8 mouse cellular contexts compared by ENCODE assay signal in genomic region chr9:66124111-66124531, GRCm38 (mm10). TPM values are rescaled to one million over a fixed set of nuclear protein-coding genes. Genes with fewer than 3 reads are reported as not detected.
DNase-seq lines count a peak whose midpoint lies in the region; ATAC-seq and TF ChIP-seq lines count a peak whose summit lies in the region.

No protein-coding gene starts in this region.

- H3K4me2 ChIP-seq in heart, postnatal 0 days (ENCODE audit: low read depth, low read length): peak overlapping the region; percentile 89
- H3K4me2 ChIP-seq in liver, embryonic 11.5 days: peak overlapping the region; percentile 95

- WGBS in heart, postnatal 0 days: under 1% methylated on average over 12 of the region's 12 CpGs
- under 1% methylated on average over 12 of the region's 12 CpGs for WGBS in liver, embryonic 11.5 days

- no peak for DNase-seq in frontal cortex, postnatal 36 days (ENCODE audit: low spot score in 2 of 2)
- peak; percentile 66 for DNase-seq in 3T3-L1 (ENCODE audit: low read depth, low spot score)
- DNase-seq in c-Kit-negative CD71-positive TER-119-positive erythroid progenitor cells, embryonic 14.5 days (ENCODE audit: low read depth, low spot score): peak; percentile 56
- no peak for DNase-seq in heart, postnatal 0 days (ENCODE audit: low spot score)
- DNase-seq in liver, embryonic 11.5 days (ENCODE audit: low spot score): no peak
- DNase-seq in ovary, postnatal 10 days (ENCODE audit: low spot score): peak; percentile 7
- no peak for DNase-seq in left cerebral cortex, adult 11 months (ENCODE audit: low spot score)

- TF ChIP-seq EP300 in heart, postnatal 0 days (IDR thresholded peaks at IDR 0.05; ENCODE audit: low read depth): no peak

- no peaks in the 10 kb centered on the region for H3K36me3 ChIP-seq in heart, postnatal 0 days (replicated peaks; ENCODE audit: control insufficient read depth, insufficient read depth, low read length)
- no peaks in the 10 kb centered on the region; the same call in 1 of the 2 replicates for H3K36me3 ChIP-seq in liver, embryonic 11.5 days (ENCODE audit: control insufficient read depth, insufficient read depth, low read length)

- no peaks in the 10 kb centered on the region for H3K27me3 ChIP-seq in heart, postnatal 0 days (ENCODE audit: control insufficient read depth, insufficient read depth, low read length)
- no peaks in the 10 kb centered on the region for H3K27me3 ChIP-seq in liver, embryonic 11.5 days (replicated peaks; ENCODE audit: control insufficient read depth, insufficient read depth, low read length)

- ATAC-seq in frontal cortex, adult (ENCODE audit: low TSS enrichment): peak; percentile 10; the same call in 1 of the 2 replicates
- ATAC-seq in heart, postnatal 0 days (ENCODE audit: insufficient read depth, low read depth): no peak; the same call in 1 of the 2 replicates
- peak; percentile 33; the same call in 1 of the 2 replicates for ATAC-seq in liver, embryonic 11.5 days (replicated peaks; ENCODE audit: low FRiP score)

- H3K4me1 ChIP-seq in heart, postnatal 0 days (ENCODE audit: control insufficient read depth, insufficient read depth): peaks cover 22% of the 10 kb centered on the region
- peaks cover 44% of the 10 kb centered on the region for H3K4me1 ChIP-seq in liver, embryonic 11.5 days (replicated peaks; ENCODE audit: control insufficient read depth, insufficient read depth, low read length)

- no peaks in the 10 kb centered on the region for H3K9me3 ChIP-seq in heart, postnatal 0 days (replicated peaks; ENCODE audit: control insufficient read depth, low read length)
- no peaks in the 10 kb centered on the region for H3K9me3 ChIP-seq in liver, embryonic 11.5 days (ENCODE audit: control insufficient read depth, low read length)

- H3K4me3 ChIP-seq in heart, postnatal 0 days (ENCODE audit: low read depth, low read length): peak overlapping the region; percentile 74
- peak overlapping the region; percentile 89 for H3K4me3 ChIP-seq in liver, embryonic 11.5 days (ENCODE audit: low read depth, low read length)

- H3K27ac ChIP-seq in heart, postnatal 0 days (ENCODE audit: low read depth): peak overlapping the region; percentile 89
- H3K27ac ChIP-seq in liver, embryonic 11.5 days (ENCODE audit: low read depth, low read length): peak overlapping the region; percentile 91

- H3K9ac ChIP-seq in heart, postnatal 0 days (replicated peaks; ENCODE audit: low read depth, low read length): peak overlapping the region; percentile 77
- H3K9ac ChIP-seq in liver, embryonic 11.5 days (ENCODE audit: low read depth, low read length): peak overlapping the region; percentile 89

- no peak for TF ChIP-seq CTCF in heart, postnatal 0 days (IDR thresholded peaks at IDR 0.05; ENCODE audit: low read depth)

RNA-seq across cellular contexts. Expression of gene Snx1, which starts 2.3 kb away (rescaled TPM):
- 38.0 and 63.4 TPM in 2 replicates for total RNA-seq in heart, postnatal 0 days (2014; rRNA removed; ENCODE audit: low replicate concordance)
- polyA plus RNA-seq in heart, postnatal 0 days (2015; fragmentation: Nextera tagmentation; extraction: Ambion mirVana): 44.6 and 47.3 TPM in 2 replicates
- polyA plus RNA-seq in liver, embryonic 11.5 days (2014; fragmentation: Nextera tagmentation; extraction: Ambion mirVana): 129 and 139 TPM in 2 replicates

RNA-seq across cellular contexts. Expression of gene Ciao2a, which starts 2.3 kb away (rescaled TPM):
- total RNA-seq in heart, postnatal 0 days (2014; rRNA removed; ENCODE audit: low replicate concordance): 74.2 and 81.6 TPM in 2 replicates
- polyA plus RNA-seq in heart, postnatal 0 days (2015; fragmentation: Nextera tagmentation; extraction: Ambion mirVana): 154 and 162 TPM in 2 replicates
- 256 and 260 TPM in 2 replicates for polyA plus RNA-seq in liver, embryonic 11.5 days (2014; fragmentation: Nextera tagmentation; extraction: Ambion mirVana)

RNA-seq across cellular contexts. Expression of gene Dapk2, which starts 33.9 kb away (rescaled TPM):
- 2.3 and 3.9 TPM in 2 replicates for total RNA-seq in heart, postnatal 0 days (2014; rRNA removed; ENCODE audit: low replicate concordance)
- polyA plus RNA-seq in heart, postnatal 0 days (2015; fragmentation: Nextera tagmentation; extraction: Ambion mirVana): 4.7 and 7.1 TPM in 2 replicates
- polyA plus RNA-seq in liver, embryonic 11.5 days (2014; fragmentation: Nextera tagmentation; extraction: Ambion mirVana): 5.9 and 6.1 TPM in 2 replicates

RNA-seq across cellular contexts. Expression of gene Snx22, which starts 54.6 kb away (rescaled TPM):
- 3.0 TPM in 1 of 2 replicates, not detected in the other for total RNA-seq in heart, postnatal 0 days (2014; rRNA removed; ENCODE audit: low replicate concordance)
- 0.74 and 0.98 TPM in 2 replicates for polyA plus RNA-seq in heart, postnatal 0 days (2015; fragmentation: Nextera tagmentation; extraction: Ambion mirVana)
- 6.5 and 7.0 TPM in 2 replicates for polyA plus RNA-seq in liver, embryonic 11.5 days (2014; fragmentation: Nextera tagmentation; extraction: Ambion mirVana)

Comparison
In these comparisons a context has a peak if more than half of its experiments do, and no peak if none do; other contexts are left out.
1. DNase-seq: peak in 3T3-L1 (single experiment), c-Kit-negative CD71-positive TER-119-positive erythroid progenitor cells, embryonic 14.5 days (single experiment) and ovary, postnatal 10 days (single experiment); none in frontal cortex, postnatal 36 days (0 of 2), heart, postnatal 0 days (single experiment), liver, embryonic 11.5 days (single experiment) and left cerebral cortex, adult 11 months (single experiment).